Mouse (Mus musculus) CH12.LX (cell line): ENCODE measurements around the gene Gm49416. TPM values are rescaled to one million over a fixed set of nuclear protein-coding genes. Genes with fewer than 3 reads are reported as not detected.

Experiments
- DNase-seq: peaks from one replicate; pipeline ENCODE4 v3.0.0-alpha.2; 2013; ENCODE audit errors: extremely low read depth
- H3K27ac ChIP-seq: 2 replicates; pipeline ENCODE4 v1.5.1; 2012; ENCODE audit warnings: low read depth, mild to moderate bottlenecking, control low read depth, moderate library complexity; ENCODE audit not compliant: insufficient read depth
- H3K27me3 ChIP-seq: replicated peaks from 2 replicates; pipeline ENCODE3; 2012; ENCODE audit warnings: inconsistent platforms
- H3K36me3 ChIP-seq, 2 experiments: replicated peaks in 1 of 2; 2 replicates each; pipeline versions ENCODE3 to v1.6.1; 2012; ENCODE audit warnings: inconsistent platforms in 1 of 2, low read length in 1 of 2, mild to moderate bottlenecking in 1 of 2, mixed read lengths in 1 of 2, moderate library complexity in 1 of 2; ENCODE audit not compliant: control insufficient read depth in 1 of 2, insufficient read depth in 1 of 2
- H3K4me1 ChIP-seq, 2 experiments: 2 replicates each; pipeline ENCODE4 v1.6.1; 2012; ENCODE audit warnings: inconsistent platforms in 1 of 2, moderate library complexity in 1 of 2; ENCODE audit not compliant: insufficient read depth in 2 of 2, control insufficient read depth in 1 of 2
- H3K4me2 ChIP-seq: 2 replicates; pipeline ENCODE4 v1.6.1; 2012; ENCODE audit warnings: low read depth, mild to moderate bottlenecking, control low read depth; ENCODE audit not compliant: poor library complexity, insufficient read depth, severe bottlenecking
- H3K4me3 ChIP-seq, 3 experiments: fragments of 150-350 bp in 1 of 3; sonication (generic) in 1 of 3; replicated peaks in 1 of 3; 2 replicates each; pipeline versions ENCODE3 to v1.5.1; 2011 to 2012; ENCODE audit warnings: low read depth in 2 of 3, low read length in 2 of 3, mild to moderate bottlenecking in 2 of 3, moderate library complexity in 2 of 3, control low read depth in 1 of 3, improper control_type of control experiment in 1 of 3, inconsistent platforms in 1 of 3, mixed read lengths in 1 of 3; ENCODE audit not compliant: poor library complexity in 1 of 3
- H3K79me2 ChIP-seq: replicated peaks from 2 replicates; pipeline ENCODE4 v1.6.1; 2012; ENCODE audit warnings: mild to moderate bottlenecking, moderate library complexity; ENCODE audit not compliant: control insufficient read depth, poor library complexity, insufficient read depth, severe bottlenecking; ENCODE audit errors: extremely low read depth
- H3K9ac ChIP-seq: 2 replicates; pipeline ENCODE4 v1.6.1; 2012; ENCODE audit warnings: low read depth, mild to moderate bottlenecking, control low read depth, moderate library complexity; ENCODE audit not compliant: insufficient read depth
- H3K9me3 ChIP-seq: replicated peaks from 2 replicates; pipeline ENCODE3; 2012; ENCODE audit warnings: low read length, inconsistent platforms, mixed read lengths
- BHLHE40 ChIP-seq: IDR thresholded peaks from 2 replicates; pipeline ENCODE4 v1.6.1; 2011; ENCODE audit warnings: mild to moderate bottlenecking, low read depth, low read length, improper control_type of control experiment
- CHD1 ChIP-seq: IDR thresholded peaks from 2 replicates; pipeline ENCODE4 v1.6.1; 2012; ENCODE audit warnings: low read depth, low read length, improper control_type of control experiment, inconsistent platforms
- CTCF ChIP-seq, 2 experiments: IDR thresholded peaks in 1 of 2; conservative IDR thresholded peaks in 1 of 2; 2 replicates each; pipeline ENCODE4 v1.5.1; 2011 to 2012; ENCODE audit warnings: low read depth in 2 of 2, low read length in 2 of 2, improper control_type of control experiment in 1 of 2, inconsistent platforms in 1 of 2, mild to moderate bottlenecking in 1 of 2, moderate library complexity in 1 of 2
- E2F4 ChIP-seq: IDR thresholded peaks from 2 replicates; pipeline ENCODE4 v1.6.1; 2011; ENCODE audit warnings: low read depth, low read length, improper control_type of control experiment; ENCODE audit not compliant: insufficient replicate concordance
- ELF1 ChIP-seq: IDR thresholded peaks from 2 replicates; pipeline ENCODE4 v1.6.1; 2014; ENCODE audit warnings: low read depth, mild to moderate bottlenecking, inconsistent platforms, low read length, improper control_type of control experiment
- EP300 ChIP-seq: IDR thresholded peaks from 2 replicates; pipeline ENCODE4 v1.6.1; 2011; ENCODE audit warnings: low read length, improper control_type of control experiment
- ETS1 ChIP-seq: conservative IDR thresholded peaks from 2 replicates; pipeline ENCODE4 v1.6.1; 2012; ENCODE audit warnings: low read depth, mild to moderate bottlenecking, inconsistent platforms, low read length, improper control_type of control experiment, moderate library complexity
- GABPA ChIP-seq: IDR thresholded peaks from 2 replicates; pipeline ENCODE4 v1.6.1; 2012; ENCODE audit warnings: low read depth, low read length, improper control_type of control experiment, inconsistent platforms; ENCODE audit not compliant: insufficient replicate concordance
- HCFC1 ChIP-seq: IDR thresholded peaks from 2 replicates; pipeline ENCODE4 v1.6.1; 2012; ENCODE audit warnings: low read depth, mild to moderate bottlenecking, inconsistent platforms, low read length, improper control_type of control experiment
- IRF4 ChIP-seq: IDR thresholded peaks from 2 replicates; pipeline ENCODE4 v1.6.1; 2014; ENCODE audit warnings: low read depth, mild to moderate bottlenecking, inconsistent platforms, low read length, improper control_type of control experiment
- JUN ChIP-seq: IDR thresholded peaks from 2 replicates; pipeline ENCODE4 v1.6.1; 2011; ENCODE audit warnings: low read depth, mild to moderate bottlenecking, low read length, improper control_type of control experiment, moderate library complexity; ENCODE audit not compliant: insufficient read depth
- JUND ChIP-seq: conservative IDR thresholded peaks from 2 replicates; pipeline ENCODE4 v1.6.1; 2011; ENCODE audit warnings: low read depth, low read length, improper control_type of control experiment
- KAT2A ChIP-seq: IDR thresholded peaks from 2 replicates; pipeline ENCODE4 v1.6.1; 2012; ENCODE audit warnings: low read length, improper control_type of control experiment, inconsistent platforms; ENCODE audit not compliant: insufficient replicate concordance
- MAFK ChIP-seq: IDR thresholded peaks from 2 replicates; pipeline ENCODE4 v1.6.1; 2011; ENCODE audit warnings: low read length, improper control_type of control experiment; ENCODE audit not compliant: insufficient replicate concordance
- MAX ChIP-seq: IDR thresholded peaks from 2 replicates; pipeline ENCODE4 v1.6.1; 2011; ENCODE audit warnings: low read length, improper control_type of control experiment
- MAZ ChIP-seq: IDR thresholded peaks from 2 replicates; pipeline ENCODE4 v1.6.1; 2012; ENCODE audit warnings: low read depth, mild to moderate bottlenecking, inconsistent platforms, low read length, improper control_type of control experiment, moderate library complexity
- MXI1 ChIP-seq: IDR thresholded peaks from 2 replicates; pipeline ENCODE4 v1.6.1; 2011; ENCODE audit warnings: mild to moderate bottlenecking, low read depth, low read length, improper control_type of control experiment
- MYC ChIP-seq: IDR thresholded peaks from 2 replicates; pipeline ENCODE4 v1.6.1; 2011; ENCODE audit warnings: low read depth, mild to moderate bottlenecking, improper control_type of control experiment, low read length
- NELFE ChIP-seq: IDR thresholded peaks from 2 replicates; pipeline ENCODE4 v1.6.1; 2011; ENCODE audit warnings: low read depth, low read length, improper control_type of control experiment
- NRF1 ChIP-seq: IDR thresholded peaks from 2 replicates; pipeline ENCODE4 v1.6.1; 2014; ENCODE audit warnings: low read depth, mild to moderate bottlenecking, inconsistent platforms, low read length, improper control_type of control experiment, moderate library complexity
- PAX5 ChIP-seq: IDR thresholded peaks from 2 replicates; pipeline ENCODE4 v1.6.1; 2012; ENCODE audit warnings: low read length, inconsistent platforms, mixed read lengths
- RAD21 ChIP-seq: IDR thresholded peaks from 2 replicates; pipeline ENCODE4 v1.6.1; 2011; ENCODE audit warnings: low read depth, mild to moderate bottlenecking, low read length, improper control_type of control experiment, moderate library complexity
- RCOR1 ChIP-seq: conservative IDR thresholded peaks from 2 replicates; pipeline ENCODE4 v1.6.1; 2012; ENCODE audit warnings: low read depth, mild to moderate bottlenecking, inconsistent platforms, low read length, improper control_type of control experiment
- SIN3A ChIP-seq: IDR thresholded peaks from 2 replicates; pipeline ENCODE4 v1.6.1; 2012; ENCODE audit warnings: low read length, improper control_type of control experiment, inconsistent platforms
- SMC3 ChIP-seq: IDR thresholded peaks from 2 replicates; pipeline ENCODE4 v1.6.1; 2011; ENCODE audit warnings: low read depth, low read length, improper control_type of control experiment
- TBP ChIP-seq: conservative IDR thresholded peaks from 2 replicates; pipeline ENCODE4 v1.6.1; 2011; ENCODE audit warnings: low read depth, low read length, improper control_type of control experiment
- TCF12 ChIP-seq: IDR thresholded peaks from 2 replicates; pipeline ENCODE4 v1.6.1; 2014; ENCODE audit warnings: low read depth, mild to moderate bottlenecking, inconsistent platforms, low read length, improper control_type of control experiment
- UBTF ChIP-seq: IDR thresholded peaks from 2 replicates; pipeline ENCODE4 v1.6.1; 2012; ENCODE audit warnings: low read depth, mild to moderate bottlenecking, inconsistent platforms, low read length, improper control_type of control experiment, moderate library complexity
- USF1 ChIP-seq: IDR thresholded peaks from 2 replicates; pipeline ENCODE4 v1.6.1; 2014; ENCODE audit warnings: low read depth, mild to moderate bottlenecking, inconsistent platforms, low read length, improper control_type of control experiment
- USF2 ChIP-seq: conservative IDR thresholded peaks from 2 replicates; pipeline ENCODE4 v1.6.1; 2011; ENCODE audit warnings: low read depth, low read length, improper control_type of control experiment
- ZKSCAN1 ChIP-seq: IDR thresholded peaks from 2 replicates; pipeline ENCODE4 v1.6.1; 2012; ENCODE audit warnings: low read depth, inconsistent platforms, low read length, improper control_type of control experiment, borderline replicate concordance
- ZNF384 ChIP-seq: IDR thresholded peaks from 2 replicates; pipeline ENCODE4 v1.6.1; 2012; ENCODE audit warnings: low read depth, low read length, improper control_type of control experiment, inconsistent platforms
- dilution Hi-C: fragments of 300-500 bp; cut with MboI; formaldehyde crosslinking; loops from 2 replicates; pipeline ENCODE4 v1.14.3; 2020; ENCODE audit warnings: low sequenced_read_pairs; ENCODE audit not compliant: extremely low pct_unique_long_range_greater_than_20kb, extremely low pct_ligation_motif_present
- in situ Hi-C: fragments of 300-500 bp; cut with MboI; formaldehyde crosslinking; loops from 3 replicates; pipeline ENCODE4 v1.14.3; 2019; ENCODE audit warnings: low sequenced_read_pairs, low pct_ligation_motif_present, low pct_unique_long_range_greater_than_20kb, mixed read lengths
- polyA plus RNA-seq: library from polyadenylated mRNA; unstranded; fragments of >175 nt; gene quantifications from 2 replicates; pipeline ENCODE4 v1.2.1, GENCODE M21; 2012; ENCODE audit warnings: low read depth; ENCODE audit not compliant: insufficient read length
- total RNA-seq, 2 experiments: library from RNA; depleted of rRNA; stranded (reverse); fragments of 300-350 nt in 1 of 2; fragments of >200 nt in 1 of 2; gene quantifications; 2 replicates each; pipeline ENCODE4 v1.2.3; 2012 to 2014

Gm49416 gene
- total and polyA plus RNA-seq, 3 experiments, result 11.1 TPM; not detected in 2

DNA sequence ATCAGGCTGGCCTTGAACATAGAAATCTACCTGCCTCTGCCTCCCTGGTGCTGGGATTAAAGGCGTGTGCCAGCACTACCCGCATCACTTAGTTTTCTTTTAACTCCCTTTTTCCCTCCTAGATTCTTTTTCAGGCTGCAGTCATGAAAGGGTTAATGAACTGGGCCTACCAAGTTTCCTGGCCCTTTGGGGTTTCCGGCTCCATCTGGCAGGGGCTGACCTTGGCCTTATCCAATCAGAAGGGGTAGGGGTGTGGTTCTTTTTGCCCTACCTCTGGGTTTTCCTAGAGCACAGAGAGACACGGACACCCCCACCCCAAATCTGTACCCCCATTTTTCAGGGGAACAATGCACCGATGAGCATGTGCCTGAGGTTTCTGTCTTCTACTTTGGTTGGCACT is 56.0 kb downstream of the Gm49416 start:
- H3K36me3 ChIP-seq, result peaks cover 61 to 75% of the 10 kb centered on the region in 2 experiments
- TF ChIP-seq BHLHE40, result no peak
- TF ChIP-seq ZKSCAN1, result no peak
- TF ChIP-seq CHD1, result 0 out of 2 replicates have a peak, but pooled peaks have one; percentile 50
- no peak for TF ChIP-seq RAD21
- TF ChIP-seq TBP, result no peak
- no peak for TF ChIP-seq ZNF384
- TF ChIP-seq NRF1, result no peak
- TF ChIP-seq PAX5, result no peak
- TF ChIP-seq RCOR1, result no peak
- peak; percentile 37 for TF ChIP-seq MXI1
- no peak for TF ChIP-seq UBTF
- peak; percentile 41 for TF ChIP-seq ELF1
- no peak for TF ChIP-seq USF2
- TF ChIP-seq HCFC1, result peak; percentile 47; the same call in 1 of the 2 replicates
- TF ChIP-seq ETS1, result no peak
- no peak for TF ChIP-seq TCF12
- TF ChIP-seq NELFE, result no peak
- TF ChIP-seq JUND, result no peak
- no peak for TF ChIP-seq GABPA
- peak; percentile 61; the same call in 1 of the 2 replicates for TF ChIP-seq SIN3A
- TF ChIP-seq KAT2A, result no peak
- TF ChIP-seq E2F4, result no peak
- TF ChIP-seq JUN, result no peak
- TF ChIP-seq SMC3, result no peak
- TF ChIP-seq MYC, result no peak
- no peak for TF ChIP-seq USF1
- no peak for TF ChIP-seq MAX
- no peak for TF ChIP-seq MAZ
- no peak for TF ChIP-seq IRF4
- no peak for TF ChIP-seq MAFK
- no peak for TF ChIP-seq EP300
- no peak for TF ChIP-seq CTCF (conservative IDR thresholded peaks at IDR 0.05 in 1 of 2, IDR thresholded peaks at IDR 0.05 in 1 of 2; ENCODE audit: low read depth in 2 of 2, low read length in 2 of 2)
- DNase-seq, result peak; percentile 65
- in situ Hi-C loops, result no loop called here
- no peak overlapping the region for H3K27ac ChIP-seq
- H3K27me3 ChIP-seq, result no peaks in the 10 kb centered on the region
- H3K4me1 ChIP-seq, result peaks cover 16 to 38% of the 10 kb centered on the region in 2 experiments
- no peak overlapping the region for H3K4me3 ChIP-seq
- no peaks in the 10 kb centered on the region for H3K9me3 ChIP-seq
- dilution Hi-C loops, result no loop called here
- peak overlapping the region; percentile 41; the same call in 1 of the 2 replicates for H3K4me2 ChIP-seq
- H3K79me2 ChIP-seq, result peaks cover 42% of the 10 kb centered on the region
- H3K9ac ChIP-seq, result peak overlapping the region; percentile 21; the same call in 1 of the 2 replicates

Other genes with a start within 250 kb of the Gm49416 start
Only the 20 nearest of the 33 such genes appear.
- 2.4 and 2.5 TPM in 2 replicates for gene Zbtb3, start 86.4 kb upstream of the Gm49416 start, total RNA-seq (2012; rRNA removed)
- 1.1 and 2.2 TPM in 2 replicates for gene Zbtb3, start 86.4 kb upstream of the Gm49416 start, total RNA-seq (2014; rRNA removed)
- 1.2 and 1.3 TPM in 2 replicates for gene Zbtb3, start 86.4 kb upstream of the Gm49416 start, polyA plus RNA-seq
- gene Ttc9c, start 69.6 kb upstream of the Gm49416 start, total RNA-seq (2012; rRNA removed), result 37.6 and 42.0 TPM in 2 replicates
- gene Ttc9c, start 69.6 kb upstream of the Gm49416 start, total RNA-seq (2014; rRNA removed), result 56.5 and 57.2 TPM in 2 replicates
- gene Ttc9c, start 69.6 kb upstream of the Gm49416 start, polyA plus RNA-seq, result 42.2 and 44.7 TPM in 2 replicates
- gene Hnrnpul2, start 68.9 kb upstream of the Gm49416 start, total RNA-seq (2012; rRNA removed), result 44.3 and 44.8 TPM in 2 replicates
- gene Hnrnpul2, start 68.9 kb upstream of the Gm49416 start, total RNA-seq (2014; rRNA removed), result 17.8 and 19.7 TPM in 2 replicates
- 81.6 and 94.1 TPM in 2 replicates for gene Hnrnpul2, start 68.9 kb upstream of the Gm49416 start, polyA plus RNA-seq
- 0.25 and 0.67 TPM in 2 replicates for gene AC129217.1, start 59.2 kb upstream of the Gm49416 start, total RNA-seq (2012; rRNA removed)
- 2.1 and 5.1 TPM in 2 replicates for gene AC129217.1, start 59.2 kb upstream of the Gm49416 start, total RNA-seq (2014; rRNA removed)
- gene AC129217.1, start 59.2 kb upstream of the Gm49416 start, polyA plus RNA-seq, result 63.9 and 77.4 TPM in 2 replicates
- 91.0 and 117 TPM in 2 replicates for gene Bscl2, start 51.5 kb upstream of the Gm49416 start, total RNA-seq (2012; rRNA removed)
- gene Bscl2, start 51.5 kb upstream of the Gm49416 start, total RNA-seq (2014; rRNA removed), result 27.9 and 30.9 TPM in 2 replicates
- 46.7 and 51.6 TPM in 2 replicates for gene Bscl2, start 51.5 kb upstream of the Gm49416 start, polyA plus RNA-seq
- 3.1 and 6.1 TPM in 2 replicates for gene Gng3, start 49.7 kb upstream of the Gm49416 start, total RNA-seq (2012; rRNA removed)
- 0.55 and 0.56 TPM in 2 replicates for gene Gng3, start 49.7 kb upstream of the Gm49416 start, total RNA-seq (2014; rRNA removed)
- 8.1 and 10.3 TPM in 2 replicates for gene Gng3, start 49.7 kb upstream of the Gm49416 start, polyA plus RNA-seq
- 0.13 and 0.17 TPM in 2 replicates for gene Lrrn4cl, start 38.2 kb upstream of the Gm49416 start, total RNA-seq (2012; rRNA removed)
- gene Lrrn4cl, start 38.2 kb upstream of the Gm49416 start, total RNA-seq (2014; rRNA removed), result 0.31 and 0.32 TPM in 2 replicates
- 0.41 and 0.61 TPM in 2 replicates for gene Lrrn4cl, start 38.2 kb upstream of the Gm49416 start, polyA plus RNA-seq
- 134 and 140 TPM in 2 replicates for gene Ubxn1, start 17.4 kb upstream of the Gm49416 start, total RNA-seq (2012; rRNA removed)
- 96.3 and 107 TPM in 2 replicates for gene Ubxn1, start 17.4 kb upstream of the Gm49416 start, total RNA-seq (2014; rRNA removed)
- 226 and 279 TPM in 2 replicates for gene Ubxn1, start 17.4 kb upstream of the Gm49416 start, polyA plus RNA-seq
- gene Uqcc3, start 8.0 kb upstream of the Gm49416 start, total RNA-seq (2012; rRNA removed), result 53.9 and 56.6 TPM in 2 replicates
- gene Uqcc3, start 8.0 kb upstream of the Gm49416 start, total RNA-seq (2014; rRNA removed), result 23.5 and 24.0 TPM in 2 replicates
- gene Uqcc3, start 8.0 kb upstream of the Gm49416 start, polyA plus RNA-seq, result 42.6 and 52.0 TPM in 2 replicates
- 7.5 and 14.3 TPM in 2 replicates for gene Lbhd1, start 5.2 kb upstream of the Gm49416 start, total RNA-seq (2012; rRNA removed)
- gene Lbhd1, start 5.2 kb upstream of the Gm49416 start, total RNA-seq (2014; rRNA removed), result 15.5 and 15.6 TPM in 2 replicates
- 50.4 and 80.4 TPM in 2 replicates for gene Lbhd1, start 5.2 kb upstream of the Gm49416 start, polyA plus RNA-seq
- gene Gm49403, start 5.0 kb upstream of the Gm49416 start, total RNA-seq (2012; rRNA removed), result not detected in 2 replicates
- not detected in 2 replicates for gene Gm49403, start 5.0 kb upstream of the Gm49416 start, total RNA-seq (2014; rRNA removed)
- gene Gm49403, start 5.0 kb upstream of the Gm49416 start, polyA plus RNA-seq, result not detected in 2 replicates
- gene 1810009A15Rik, start 73 bp upstream of the Gm49416 start, total RNA-seq (2012; rRNA removed), result 157 and 224 TPM in 2 replicates
- gene 1810009A15Rik, start 73 bp upstream of the Gm49416 start, total RNA-seq (2014; rRNA removed), result 198 and 218 TPM in 2 replicates
- 161 and 176 TPM in 2 replicates for gene 1810009A15Rik, start 73 bp upstream of the Gm49416 start, polyA plus RNA-seq
- 38.9 and 49.9 TPM in 2 replicates for gene Ints5, start 4.1 kb downstream of the Gm49416 start, total RNA-seq (2012; rRNA removed)
- 15.7 and 17.2 TPM in 2 replicates for gene Ints5, start 4.1 kb downstream of the Gm49416 start, total RNA-seq (2014; rRNA removed)
- gene Ints5, start 4.1 kb downstream of the Gm49416 start, polyA plus RNA-seq, result 30.6 and 38.0 TPM in 2 replicates
- gene Ganab, start 9.1 kb downstream of the Gm49416 start, total RNA-seq (2012; rRNA removed), result 165 and 169 TPM in 2 replicates
- gene Ganab, start 9.1 kb downstream of the Gm49416 start, total RNA-seq (2014; rRNA removed), result 85.7 and 97.0 TPM in 2 replicates
- gene Ganab, start 9.1 kb downstream of the Gm49416 start, polyA plus RNA-seq, result 139 and 143 TPM in 2 replicates
- gene B3gat3, start 31.4 kb downstream of the Gm49416 start, total RNA-seq (2012; rRNA removed), result 49.9 and 54.8 TPM in 2 replicates
- 17.8 and 18.6 TPM in 2 replicates for gene B3gat3, start 31.4 kb downstream of the Gm49416 start, total RNA-seq (2014; rRNA removed)
- 31.0 and 33.0 TPM in 2 replicates for gene B3gat3, start 31.4 kb downstream of the Gm49416 start, polyA plus RNA-seq
- 5.5 and 5.6 TPM in 2 replicates for gene Rom1, start 40.4 kb downstream of the Gm49416 start, total RNA-seq (2012; rRNA removed)
- 4.2 and 4.7 TPM in 2 replicates for gene Rom1, start 40.4 kb downstream of the Gm49416 start, total RNA-seq (2014; rRNA removed)
- gene Rom1, start 40.4 kb downstream of the Gm49416 start, polyA plus RNA-seq, result 4.8 and 4.9 TPM in 2 replicates
- 33.3 and 33.6 TPM in 2 replicates for gene Eml3, start 40.6 kb downstream of the Gm49416 start, total RNA-seq (2012; rRNA removed)
- 18.7 and 20.4 TPM in 2 replicates for gene Eml3, start 40.6 kb downstream of the Gm49416 start, total RNA-seq (2014; rRNA removed)
- gene Eml3, start 40.6 kb downstream of the Gm49416 start, polyA plus RNA-seq, result 35.2 and 37.3 TPM in 2 replicates
- gene Mta2, start 52.9 kb downstream of the Gm49416 start, total RNA-seq (2012; rRNA removed), result 131 and 158 TPM in 2 replicates
- 115 and 117 TPM in 2 replicates for gene Mta2, start 52.9 kb downstream of the Gm49416 start, total RNA-seq (2014; rRNA removed)
- gene Mta2, start 52.9 kb downstream of the Gm49416 start, polyA plus RNA-seq, result 149 and 162 TPM in 2 replicates
- 47.7 and 49.1 TPM in 2 replicates for gene Tut1, start 64.9 kb downstream of the Gm49416 start, total RNA-seq (2012; rRNA removed)
- gene Tut1, start 64.9 kb downstream of the Gm49416 start, total RNA-seq (2014; rRNA removed), result 40.4 and 41.8 TPM in 2 replicates
- 52.9 and 54.9 TPM in 2 replicates for gene Tut1, start 64.9 kb downstream of the Gm49416 start, polyA plus RNA-seq
- gene Eef1g, start 78.1 kb downstream of the Gm49416 start, total RNA-seq (2012; rRNA removed), result 1,294 and 1,368 TPM in 2 replicates
- 1,172 and 1,266 TPM in 2 replicates for gene Eef1g, start 78.1 kb downstream of the Gm49416 start, total RNA-seq (2014; rRNA removed)
- 1,511 and 1,695 TPM in 2 replicates for gene Eef1g, start 78.1 kb downstream of the Gm49416 start, polyA plus RNA-seq